In the genomic region with DNA sequence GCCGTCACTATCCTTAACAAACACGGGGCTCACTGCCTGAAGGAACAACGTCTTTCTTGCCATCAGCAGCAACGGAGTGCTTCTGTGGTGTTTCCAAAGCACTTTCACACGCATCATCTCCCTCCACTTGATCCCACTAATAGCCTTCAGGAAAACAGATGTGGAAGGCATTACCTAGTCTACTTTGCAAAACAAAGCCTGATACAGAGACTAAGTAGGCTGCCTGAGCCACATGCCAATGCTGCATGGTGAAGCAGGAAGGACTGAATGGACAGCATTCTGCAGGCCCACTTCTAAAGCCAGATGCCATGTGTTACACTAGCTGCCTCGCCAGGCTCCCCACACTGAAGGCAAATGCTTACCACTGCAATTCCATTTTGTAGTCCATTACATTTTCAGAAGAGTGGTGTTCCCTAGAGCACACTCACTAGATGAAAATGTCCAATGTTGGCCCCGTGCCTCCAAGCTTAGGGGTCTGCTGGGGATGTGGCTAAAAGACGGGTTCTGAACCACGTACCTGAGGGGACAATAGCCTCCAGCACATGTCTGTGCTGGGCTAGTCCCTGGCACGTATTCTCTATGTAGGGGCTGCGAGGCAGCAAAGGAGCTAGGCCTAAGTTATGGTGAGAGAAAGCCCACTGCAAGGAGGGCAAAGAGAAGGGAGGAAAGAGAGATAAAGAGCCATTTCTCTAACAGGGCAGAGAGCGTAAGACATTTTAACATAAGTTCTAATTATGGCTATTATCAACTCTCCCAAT, we compare ENCODE assay signal across 10 mouse cellular contexts.
DNase-seq lines count a peak whose midpoint lies in the region; ATAC-seq lines count a peak whose summit lies in the region.
"Had no signal": no experiment of that assay in that cellular context is flagged by ENCODE, and none has a peak within 500 bp of the region (broad histone marks: within the 10 kb centered on the region; RNA-seq: fewer than 3 reads in every experiment).

No protein-coding gene starts in this region.

- no peaks in the 10 kb centered on the region for H3K36me3 ChIP-seq in midbrain, embryonic 10.5 days
- H3K36me3 ChIP-seq in midbrain, embryonic 16.5 days (ENCODE audit: control insufficient read depth, insufficient read depth, low read length), result no peaks in the 10 kb centered on the region
- H3K36me3 ChIP-seq in hindbrain, embryonic 11.5 days (ENCODE audit: control insufficient read depth, insufficient read depth, low read length), result no peaks in the 10 kb centered on the region
- H3K36me3 ChIP-seq: lung, embryonic 15.5 days had no signal

- no peak overlapping the region for H3K4me2 ChIP-seq in midbrain, embryonic 16.5 days (ENCODE audit: low read length)
- H3K4me2 ChIP-seq in hindbrain, embryonic 11.5 days (replicated peaks; ENCODE audit: low read depth, low read length), result no peak overlapping the region
- H3K4me2 ChIP-seq: lung, embryonic 15.5 days had no signal

- no peak for DNase-seq in midbrain, embryonic 10.5 days (ENCODE audit: low spot score)
- no peak for DNase-seq in hindbrain, embryonic 11.5 days (ENCODE audit: low spot score)
- DNase-seq in mesoderm, embryonic 11.5 days (ENCODE audit: low read depth, low spot score), result peak; percentile 54
- DNase-seq in cerebellum, postnatal 25 days, result no peak
- DNase-seq in frontal cortex, postnatal 10 days (ENCODE audit: low spot score in 2 of 2), result no peak
- DNase-seq in thymus, postnatal 14 days, result no peak
- DNase-seq: cerebellum, adult 9-10 months had no signal

- no peaks in the 10 kb centered on the region for H3K27me3 ChIP-seq in midbrain, embryonic 10.5 days (ENCODE audit: low read depth, poor library complexity, severe bottlenecking)
- H3K27me3 ChIP-seq in midbrain, embryonic 16.5 days (ENCODE audit: control insufficient read depth, insufficient read depth, low read depth, low read length), result no peaks in the 10 kb centered on the region
- no peaks in the 10 kb centered on the region for H3K27me3 ChIP-seq in hindbrain, embryonic 11.5 days (ENCODE audit: control insufficient read depth, insufficient read depth, low read length)
- H3K27me3 ChIP-seq: CH12.LX; lung, embryonic 15.5 days had no signal

- peaks cover 73% of the 10 kb centered on the region for H3K4me1 ChIP-seq in midbrain, embryonic 10.5 days
- H3K4me1 ChIP-seq in midbrain, embryonic 16.5 days (ENCODE audit: control insufficient read depth, insufficient read depth, low read length), result peaks cover 10% of the 10 kb centered on the region
- H3K4me1 ChIP-seq in hindbrain, embryonic 11.5 days (replicated peaks; ENCODE audit: control insufficient read depth, insufficient read depth, low read length), result peaks cover 3% of the 10 kb centered on the region

- H3K9me3 ChIP-seq in midbrain, embryonic 10.5 days (replicated peaks), result no peaks in the 10 kb centered on the region
- H3K9me3 ChIP-seq in midbrain, embryonic 16.5 days (replicated peaks; ENCODE audit: control insufficient read depth, low read length, poor library complexity, severe bottlenecking), result no peaks in the 10 kb centered on the region
- H3K9me3 ChIP-seq in hindbrain, embryonic 11.5 days (ENCODE audit: control insufficient read depth, low read length), result no peaks in the 10 kb centered on the region
- H3K9me3 ChIP-seq: lung, embryonic 15.5 days had no signal

- no peak overlapping the region for H3K4me3 ChIP-seq in midbrain, embryonic 10.5 days
- H3K4me3 ChIP-seq in midbrain, embryonic 16.5 days (ENCODE audit: low read depth, low read length), result no peak overlapping the region
- no peak overlapping the region for H3K4me3 ChIP-seq in hindbrain, embryonic 11.5 days (ENCODE audit: low read depth, low read length)
- H3K4me3 ChIP-seq: lung, embryonic 15.5 days had no signal

- WGBS in midbrain, embryonic 10.5 days, result 57% methylated on average over 12 of the region's 12 CpGs
- 51% methylated on average over 12 of the region's 12 CpGs for WGBS in midbrain, embryonic 16.5 days
- whole genome bisulfite sequencing in hindbrain, embryonic 11.5 days, result 62% methylated on average over 12 of the region's 12 CpGs

- H3K9ac ChIP-seq in midbrain, embryonic 16.5 days (ENCODE audit: low read depth, low read length), result no peak overlapping the region
- no peak overlapping the region for H3K9ac ChIP-seq in hindbrain, embryonic 11.5 days (ENCODE audit: low read depth, low read length)
- H3K9ac ChIP-seq: lung, embryonic 15.5 days had no signal

- peak overlapping the region; percentile 42 for H3K27ac ChIP-seq in midbrain, embryonic 10.5 days (replicated peaks)
- H3K27ac ChIP-seq in midbrain, embryonic 16.5 days (ENCODE audit: low read length), result no peak overlapping the region
- 0 out of 2 replicates have a peak overlapping the region, but pooled peaks have one; percentile 33 for H3K27ac ChIP-seq in hindbrain, embryonic 11.5 days (ENCODE audit: low read depth, low read length)
- H3K27ac ChIP-seq: lung, embryonic 15.5 days had no signal

- ATAC-seq in midbrain, embryonic 16.5 days, result no peak
- ATAC-seq in hindbrain, embryonic 11.5 days (ENCODE audit: low FRiP score), result no peak
